Mouse (Mus musculus) lung, adult 2 months (tissue): Measurements from ENCODE around the gene Gm9044. TPM values are rescaled to one million over a fixed set of nuclear protein-coding genes. Genes with fewer than 3 reads are reported as not detected.

Experiments
- polyA plus RNA-seq: library from polyadenylated mRNA; depleted of rRNA; stranded (reverse); fragments of >200 nt; gene quantifications from 2 replicates; pipeline ENCODE4 v1.2.3, GENCODE M21; 2012; rRNA removed

The Gm9044 gene
- polyA plus RNA-seq, 1 experiment, result not detected

Other genes starting within 250 kb of the Gm9044 start
- gene Mdm1, start 190.6 kb downstream of the Gm9044 start, polyA plus RNA-seq, result 5.1 and 8.4 TPM in 2 replicates
- not detected in 2 replicates for gene Il22, start 127.5 kb downstream of the Gm9044 start, polyA plus RNA-seq
- not detected in 2 replicates for gene Gm32717, start 91.6 kb downstream of the Gm9044 start, polyA plus RNA-seq
- not detected in 2 replicates for gene Gm32802, start 73.7 kb downstream of the Gm9044 start, polyA plus RNA-seq
- not detected in 2 replicates for gene Iltifb, start 37.4 kb downstream of the Gm9044 start, polyA plus RNA-seq
- not detected in 2 replicates for gene Gm9040, start 5.4 kb downstream of the Gm9044 start, polyA plus RNA-seq
- gene Gm9045, start 5.4 kb upstream of the Gm9044 start, polyA plus RNA-seq, result not detected in 2 replicates
- gene Gm9046, start 10.8 kb upstream of the Gm9044 start, polyA plus RNA-seq, result not detected in 2 replicates
- gene Gm9048, start 16.3 kb upstream of the Gm9044 start, polyA plus RNA-seq, result not detected in 2 replicates
- not detected in 2 replicates for gene Gm9049, start 21.7 kb upstream of the Gm9044 start, polyA plus RNA-seq
- gene Ifng, start 108.6 kb upstream of the Gm9044 start, polyA plus RNA-seq, result not detected in 2 replicates